Mouse (Mus musculus): ENCODE data around the gene Spry2.
A peak's percentile ranks its signal among the peaks of the same experiment; 100 is the strongest.

The Spry2 gene

GRCm38 (mm10) chr14:105896791-105897568 lies at the start of gene Spry2:
Gene Spry2 (minus strand): TSS chr14:105896819.
- peak; percentile 96 for DNase-seq (ENCODE audit: low read depth, low spot score)

GRCm38 (mm10) chr14:105941353-105941752 lies 44.7 kb upstream of the Spry2 start:
- DNase-seq (ENCODE audit: low read depth, low spot score): no peak

GRCm38 (mm10) chr14:105926726-105927125 lies 30.1 kb upstream of the Spry2 start:
- peak; percentile 19 for DNase-seq (ENCODE audit: low read depth, low spot score)

GRCm38 (mm10) chr14:105925305-105925704 lies 28.7 kb upstream of the Spry2 start:
- DNase-seq (ENCODE audit: low read depth, low spot score): no peak

- peak; percentile 22 for DNase-seq (ENCODE audit: low read depth, low spot score)
Observed at GRCm38 (mm10) chr14:105924712-105925111, 28.1 kb upstream of the Spry2 start.

GRCm38 (mm10) chr14:105922874-105923273 lies 26.3 kb upstream of the Spry2 start:
- DNase-seq (ENCODE audit: low read depth, low spot score): peak; percentile 86

GRCm38 (mm10) chr14:105922427-105922826 lies 25.8 kb upstream of the Spry2 start:
- peak; percentile 68 for DNase-seq (ENCODE audit: low read depth, low spot score)

- no peak for DNase-seq (ENCODE audit: low read depth, low spot score)
Observed at GRCm38 (mm10) chr14:105921217-105921695, 24.6 kb upstream of the Spry2 start.

- DNase-seq (ENCODE audit: low read depth, low spot score): peak; percentile 97
Observed at GRCm38 (mm10) chr14:105920395-105921216, 24.0 kb upstream of the Spry2 start.

- DNase-seq (ENCODE audit: low read depth, low spot score): no peak
Observed at GRCm38 (mm10) chr14:105907216-105907615, 10.6 kb upstream of the Spry2 start.

GRCm38 (mm10) chr14:105905935-105906334 lies 9.3 kb upstream of the Spry2 start:
- DNase-seq (ENCODE audit: low read depth, low spot score): no peak

GRCm38 (mm10) chr14:105905509-105905908 lies 8.9 kb upstream of the Spry2 start:
- DNase-seq (ENCODE audit: low read depth, low spot score): no peak

GRCm38 (mm10) chr14:105902807-105903206 lies 6.2 kb upstream of the Spry2 start:
- DNase-seq (ENCODE audit: low read depth, low spot score): peak; percentile 92

GRCm38 (mm10) chr14:105900841-105901240 lies 4.2 kb upstream of the Spry2 start:
- peak; percentile 87 for DNase-seq (ENCODE audit: low read depth, low spot score)

- DNase-seq (ENCODE audit: low read depth, low spot score): no peak
Observed at GRCm38 (mm10) chr14:105899116-105899515, 2.5 kb upstream of the Spry2 start.

GRCm38 (mm10) chr14:105898266-105899111 lies 1.9 kb upstream of the Spry2 start:
- peak; percentile 84 for DNase-seq (ENCODE audit: low read depth, low spot score)

- peak; percentile 90 for DNase-seq (ENCODE audit: low read depth, low spot score)
Observed at GRCm38 (mm10) chr14:105897569-105898101, 1.0 kb upstream of the Spry2 start.

GRCm38 (mm10) chr14:105895961-105896651 lies 513 bp downstream of the Spry2 start:
- peak; percentile 46 for DNase-seq (ENCODE audit: low read depth, low spot score)

- peak; percentile 90 for DNase-seq (ENCODE audit: low read depth, low spot score)
Observed at GRCm38 (mm10) chr14:105894971-105895873, 1.4 kb downstream of the Spry2 start.

- no peak for DNase-seq (ENCODE audit: low read depth, low spot score)
Observed at GRCm38 (mm10) chr14:105893623-105893995, 3.0 kb downstream of the Spry2 start.

All from R1 (cell line).